Mouse (Mus musculus) ES-Bruce4 (cell line): ENCODE measurements around the gene Catsperz.

Experiments
- CTCF ChIP-seq: IDR thresholded peaks from one replicate; pipeline ENCODE4 v1.8.1; 2011; ENCODE audit warnings: low read depth, low read length
- POLR2A ChIP-seq: IDR thresholded peaks from one replicate; pipeline ENCODE4 v1.8.1; 2011; ENCODE audit warnings: low read length; ENCODE audit not compliant: insufficient read depth

DNA sequence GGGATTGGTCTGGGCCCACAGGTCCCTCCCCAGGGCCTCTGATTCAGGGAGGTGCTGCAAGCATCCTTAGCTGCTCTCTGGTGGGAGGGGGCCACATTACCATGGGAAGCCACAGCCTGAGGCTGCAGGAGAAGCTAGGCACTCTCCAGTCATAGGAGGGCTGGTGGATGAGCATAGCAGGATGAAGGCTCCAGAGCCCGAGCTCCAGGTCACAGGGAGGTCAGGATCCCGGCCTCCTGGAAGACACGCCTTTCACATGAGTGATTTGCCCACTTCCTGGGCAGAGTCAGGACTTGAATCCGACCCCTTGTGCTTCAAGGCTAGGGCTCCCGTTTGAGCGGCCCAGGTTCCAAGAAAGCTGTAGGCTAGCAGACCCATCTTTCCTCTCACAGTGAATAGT, 46.5 kb upstream of the Catsperz start:
- TF ChIP-seq POLR2A (no peak), CTCF (no peak)
